Mouse (Mus musculus) cortical plate, adult 2 months (tissue): Measurements from ENCODE around the gene Speg.

Experiments used
- CTCF ChIP-seq: fragments of 200-500 bp; IDR thresholded peaks from 2 replicates; pipeline ENCODE4 v1.5.1; 2011; ENCODE audit warnings: mild to moderate bottlenecking, control low read depth, low read length; ENCODE audit not compliant: insufficient read depth; ENCODE audit errors: extremely low read depth
- POLR2A ChIP-seq: fragments of 200-500 bp; IDR thresholded peaks from 2 replicates; pipeline ENCODE4 v1.6.1; 2011; ENCODE audit warnings: mild to moderate bottlenecking, low read length, control low read depth; ENCODE audit not compliant: insufficient read depth; ENCODE audit errors: extremely low read depth

DNA sequence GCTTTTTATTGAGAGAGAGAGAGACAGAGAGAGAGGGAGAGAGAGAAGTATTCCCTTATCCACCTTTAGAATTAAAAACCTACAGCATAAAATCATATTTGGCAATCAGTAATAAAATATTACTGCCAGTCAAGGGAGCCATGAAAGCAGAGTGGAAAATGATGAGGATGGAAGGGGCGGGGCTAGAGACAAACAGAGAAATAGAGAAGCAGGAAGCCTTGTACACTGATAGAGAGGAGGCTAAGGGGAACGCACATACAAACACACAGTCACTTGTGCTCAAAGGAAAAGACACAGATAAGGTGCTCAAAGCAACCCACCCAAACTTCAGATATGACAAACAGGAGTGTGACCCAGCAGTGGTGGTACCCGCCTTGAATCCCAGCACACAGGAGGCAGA, 11.2 kb upstream of the Speg start:
- TF ChIP-seq CTCF = no peak
- no peak for TF ChIP-seq POLR2A
